Mouse (Mus musculus) heart, embryonic 10.5 days (tissue): ENCODE measurements around the gene Colq. TPM values are rescaled to one million over a fixed set of nuclear protein-coding genes. Genes with fewer than 3 reads are reported as not detected.

Experiments used
- DNase-seq: peaks from one replicate; pipeline ENCODE4 v3.0.0-alpha.2; 2017; ENCODE audit warnings: low spot score
- H3K27ac ChIP-seq: fragments of 300-500 bp; sonication (generic); 2 replicates; pipeline ENCODE4 v1.5.1; 2016; ENCODE audit warnings: mild to moderate bottlenecking
- H3K27me3 ChIP-seq: fragments of 300-500 bp; sonication (generic); 2 replicates; pipeline ENCODE4 v1.6.1; 2016; ENCODE audit warnings: mild to moderate bottlenecking; ENCODE audit not compliant: poor library complexity, insufficient read depth, severe bottlenecking
- H3K36me3 ChIP-seq: fragments of 300-500 bp; sonication (generic); 2 replicates; pipeline ENCODE4 v1.6.1; 2016; ENCODE audit warnings: mild to moderate bottlenecking, moderate library complexity
- H3K4me1 ChIP-seq: fragments of 300-500 bp; sonication (generic); 2 replicates; pipeline ENCODE4 v1.6.1; 2016; ENCODE audit warnings: mild to moderate bottlenecking
- H3K4me3 ChIP-seq: fragments of 300-500 bp; sonication (generic); 2 replicates; pipeline ENCODE4 v1.5.1; 2016; ENCODE audit warnings: mild to moderate bottlenecking, moderate library complexity
- H3K9me3 ChIP-seq: fragments of 300-500 bp; sonication (generic); 2 replicates; pipeline ENCODE4 v1.6.1; 2016; ENCODE audit warnings: mild to moderate bottlenecking, moderate library complexity
- WGBS: fragments of 180-500 bp; shearing (Covaris S2); methylation state at CpG from one replicate; pipeline ENCODE4 v1.1.7; 2016; 5-methylcytosine and 5-hydroxymethylcytosine counted together
- polyA plus RNA-seq: library from polyadenylated mRNA; unstranded; fragments of >200 nt; fragmentation: Nextera tagmentation; extraction: Ambion mirVana; gene quantifications from 2 replicates; pipeline ENCODE4 v1.2.1, GENCODE M21; 2016

The Colq gene
- polyA plus RNA-seq, 1 experiment from 2014 or later: 3.6 TPM

DNA sequence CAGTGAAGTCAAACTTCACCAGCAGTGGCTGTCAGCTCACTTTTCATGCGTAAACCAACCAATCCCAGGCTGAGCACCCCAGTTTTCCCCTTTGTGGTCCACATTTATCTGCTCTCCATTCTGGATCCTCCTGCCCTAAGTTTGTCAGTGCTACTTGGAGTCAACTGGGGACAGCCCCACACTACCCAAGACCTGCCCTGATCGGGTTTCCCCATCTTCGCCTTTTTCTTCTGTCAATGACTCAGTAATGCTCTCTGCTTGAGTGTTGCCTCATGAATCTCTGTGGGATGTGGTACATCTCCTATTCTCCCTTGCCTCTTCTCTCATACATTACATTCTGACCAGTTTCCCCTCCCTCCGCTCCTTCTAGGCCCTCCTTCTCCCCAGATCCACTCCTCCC is 6.3 kb upstream of the Colq start:
- DNase-seq: no peak
- H3K4me1 ChIP-seq: no peaks in the 10 kb centered on the region
- no peaks in the 10 kb centered on the region for H3K27me3 ChIP-seq
- no peak overlapping the region for H3K27ac ChIP-seq
- H3K9me3 ChIP-seq: no peaks in the 10 kb centered on the region
- WGBS: 91% methylated on average over 4 of the region's 4 CpGs
- no peak overlapping the region for H3K4me3 ChIP-seq
- H3K36me3 ChIP-seq: no peaks in the 10 kb centered on the region

DNA sequence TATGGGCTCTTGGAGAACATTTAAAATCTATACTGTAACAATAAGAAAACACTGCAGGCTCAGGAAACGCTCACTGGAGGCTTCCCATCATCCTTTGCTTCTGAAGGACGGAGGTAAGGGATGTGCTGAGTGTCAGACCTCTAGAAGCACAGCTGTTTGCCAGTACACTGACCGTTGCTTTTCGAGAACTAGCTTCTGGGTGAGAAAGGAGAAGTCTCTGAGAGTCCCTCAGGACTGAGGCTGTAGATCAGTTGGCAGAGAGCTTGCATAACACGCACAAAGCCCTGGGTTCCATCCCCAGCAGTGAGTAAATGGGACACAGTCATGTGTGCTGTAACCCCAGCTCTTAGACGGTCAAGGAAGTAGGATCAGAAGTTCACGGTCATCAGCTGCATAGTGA is 5.3 kb upstream of the Colq start:
- no peak for DNase-seq
- H3K4me1 ChIP-seq: no peaks in the 10 kb centered on the region
- no peak overlapping the region for H3K27ac ChIP-seq
- no peak overlapping the region for H3K4me3 ChIP-seq
- no peaks in the 10 kb centered on the region for H3K27me3 ChIP-seq
- no peaks in the 10 kb centered on the region for H3K9me3 ChIP-seq
- 80% methylated on average over 7 of the region's 7 CpGs for WGBS
- H3K36me3 ChIP-seq: no peaks in the 10 kb centered on the region

DNA sequence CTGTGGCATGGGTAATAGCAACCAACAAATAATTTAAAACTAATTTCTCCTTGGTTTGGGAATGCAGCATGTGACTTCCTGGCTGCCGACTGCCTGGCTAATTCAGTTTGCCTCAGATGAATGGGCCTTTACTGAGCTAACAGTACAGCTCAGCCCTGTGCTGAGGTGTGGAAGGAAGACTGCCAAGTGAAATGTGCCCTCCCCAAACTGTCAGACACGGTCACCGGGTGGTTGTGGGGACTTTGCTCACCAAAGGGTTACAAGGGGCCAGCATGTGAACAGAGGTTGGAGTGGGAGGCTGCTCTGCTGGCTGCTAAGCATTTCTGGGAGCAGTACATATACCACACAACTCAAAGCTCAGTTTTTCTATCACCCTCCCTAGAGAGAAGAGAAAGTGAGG is 3.5 kb upstream of the Colq start:
- Histone ChIP-seq H3K36me3 (no peaks in the 10 kb centered on the region), H3K4me1 (no peaks in the 10 kb centered on the region), H3K27ac (no peak overlapping the region), H3K9me3 (no peaks in the 10 kb centered on the region), H3K4me3 (no peak overlapping the region), H3K27me3 (no peaks in the 10 kb centered on the region)
- no peak for DNase-seq
- 84% methylated on average over 3 of the region's 3 CpGs for WGBS

DNA sequence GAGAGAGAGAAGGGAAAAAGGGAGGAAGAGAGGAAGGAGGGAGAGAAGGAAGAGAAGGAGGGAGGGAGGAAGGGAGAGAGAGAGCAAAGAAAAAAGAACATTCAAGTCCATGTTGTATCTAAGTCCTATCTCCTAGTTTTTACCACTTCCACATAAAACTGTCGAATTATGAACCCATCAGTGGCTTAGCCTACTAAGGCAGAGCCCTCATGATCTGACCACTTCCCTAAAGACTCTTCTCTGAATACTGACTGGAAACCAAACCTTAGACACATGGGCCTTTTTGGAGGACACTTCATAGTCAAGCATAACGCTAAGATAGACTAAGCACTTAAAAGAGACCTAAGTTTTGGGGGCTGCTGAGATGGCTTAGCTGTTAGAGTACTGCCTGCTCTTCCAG is 1.9 kb upstream of the Colq start:
- Histone ChIP-seq H3K9me3 (no peaks in the 10 kb centered on the region), H3K4me3 (no peak overlapping the region), H3K27ac (no peak overlapping the region), H3K4me1 (no peaks in the 10 kb centered on the region), H3K36me3 (no peaks in the 10 kb centered on the region), H3K27me3 (no peaks in the 10 kb centered on the region)
- WGBS: 75% methylated on average over 2 of the region's 2 CpGs
- no peak for DNase-seq

DNA sequence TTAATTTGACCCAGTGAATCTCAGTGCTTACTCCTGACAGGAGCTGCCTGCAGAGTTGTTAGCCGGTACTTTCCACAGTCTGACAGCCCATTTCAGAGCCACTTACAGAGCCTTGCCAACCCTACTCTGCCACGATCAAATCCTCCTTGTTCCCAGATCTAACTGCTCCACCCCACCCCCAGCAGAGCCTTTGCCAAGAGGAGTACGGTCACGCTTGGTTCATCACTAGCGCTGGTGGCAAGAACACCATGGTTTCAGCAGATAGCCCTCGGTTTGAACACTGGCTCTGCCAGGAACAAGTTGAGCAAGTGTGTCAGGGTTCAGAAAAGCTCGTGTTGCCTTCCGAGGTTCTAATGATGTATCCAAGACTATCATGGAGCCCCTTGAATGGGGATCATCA is 4.7 kb downstream of the Colq start:
- no peak for DNase-seq
- Histone ChIP-seq H3K9me3 (no peaks in the 10 kb centered on the region), H3K36me3 (no peaks in the 10 kb centered on the region), H3K4me3 (no peak overlapping the region), H3K27ac (no peak overlapping the region), H3K27me3 (no peaks in the 10 kb centered on the region; the same call in 1 of the 2 replicates), H3K4me1 (peaks cover 7% of the 10 kb centered on the region; the same call in 1 of the 2 replicates)
- WGBS: 85% methylated on average over 8 of the region's 8 CpGs

DNA sequence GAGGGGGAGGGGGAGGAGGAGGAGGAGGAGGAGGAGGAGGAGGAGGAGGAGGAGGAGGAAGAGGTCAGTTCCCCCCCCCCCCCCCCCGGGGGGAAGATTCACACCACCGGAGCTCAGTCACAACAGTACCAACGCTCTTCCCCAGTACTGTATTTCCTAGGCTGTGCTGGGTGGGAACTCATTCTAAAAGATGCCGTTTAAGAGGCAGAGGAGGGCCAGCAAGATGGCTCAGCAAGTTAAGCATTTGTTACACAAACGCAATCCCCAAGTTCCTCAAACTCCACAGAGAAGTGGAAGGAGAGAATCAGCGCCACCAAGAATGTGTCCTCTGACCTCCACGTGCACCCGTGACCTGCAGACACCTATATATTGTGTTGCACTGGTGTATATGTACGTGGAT is 8.1 kb downstream of the Colq start:
- H3K4me1 ChIP-seq: peaks cover 16% of the 10 kb centered on the region
- H3K4me3 ChIP-seq: no peak overlapping the region
- no peak overlapping the region for H3K27ac ChIP-seq
- no peak for DNase-seq
- H3K9me3 ChIP-seq: no peaks in the 10 kb centered on the region
- H3K27me3 ChIP-seq: no peaks in the 10 kb centered on the region; the same call in 1 of the 2 replicates
- H3K36me3 ChIP-seq: no peaks in the 10 kb centered on the region
- WGBS: 87% methylated on average over 8 of the region's 9 CpGs

DNA sequence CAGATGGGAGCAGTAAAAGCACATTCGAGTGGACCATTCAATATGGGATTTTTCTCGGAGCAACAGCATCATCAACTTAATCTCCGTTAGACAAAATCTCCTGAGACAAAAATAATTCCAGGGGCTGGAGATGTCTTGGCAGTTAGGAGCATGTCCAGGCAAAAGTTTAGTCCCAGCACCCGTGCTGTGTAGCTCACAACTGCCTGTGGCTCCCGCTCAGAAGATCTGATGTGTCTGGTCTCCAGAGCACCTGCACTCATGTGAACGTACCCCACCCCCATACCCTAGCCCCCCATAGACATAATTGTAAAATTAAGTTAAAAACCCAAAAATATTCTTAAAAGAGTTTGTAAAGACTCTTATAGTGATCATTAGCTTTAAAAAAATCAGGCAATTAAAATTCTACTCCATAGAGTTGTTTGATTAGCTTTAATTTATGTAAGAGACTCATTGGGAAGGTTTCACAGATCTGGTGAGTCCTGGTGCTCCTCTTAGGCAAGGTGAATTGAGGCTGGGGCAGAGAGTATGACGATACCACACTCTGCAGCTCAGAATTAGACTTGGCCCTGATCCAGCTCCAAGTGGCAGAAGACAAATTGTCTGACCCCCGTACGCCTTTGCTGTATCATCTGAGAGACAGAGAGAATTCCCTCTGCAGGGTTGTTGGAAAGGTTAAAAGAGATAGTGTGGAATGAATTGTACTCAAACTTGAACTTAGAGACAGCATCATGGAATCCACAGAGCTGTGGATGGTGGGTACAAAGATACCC is 13.0 kb downstream of the Colq start:
- Histone ChIP-seq H3K4me1 (peaks cover 45% of the 10 kb centered on the region), H3K27ac (peak overlapping the region; percentile 10; the same call in 1 of the 2 replicates), H3K4me3 (no peak overlapping the region), H3K36me3 (no peaks in the 10 kb centered on the region), H3K9me3 (no peaks in the 10 kb centered on the region), H3K27me3 (no peaks in the 10 kb centered on the region)
- 53% methylated on average over 9 of the region's 9 CpGs for WGBS
- DNase-seq: no peak

DNA sequence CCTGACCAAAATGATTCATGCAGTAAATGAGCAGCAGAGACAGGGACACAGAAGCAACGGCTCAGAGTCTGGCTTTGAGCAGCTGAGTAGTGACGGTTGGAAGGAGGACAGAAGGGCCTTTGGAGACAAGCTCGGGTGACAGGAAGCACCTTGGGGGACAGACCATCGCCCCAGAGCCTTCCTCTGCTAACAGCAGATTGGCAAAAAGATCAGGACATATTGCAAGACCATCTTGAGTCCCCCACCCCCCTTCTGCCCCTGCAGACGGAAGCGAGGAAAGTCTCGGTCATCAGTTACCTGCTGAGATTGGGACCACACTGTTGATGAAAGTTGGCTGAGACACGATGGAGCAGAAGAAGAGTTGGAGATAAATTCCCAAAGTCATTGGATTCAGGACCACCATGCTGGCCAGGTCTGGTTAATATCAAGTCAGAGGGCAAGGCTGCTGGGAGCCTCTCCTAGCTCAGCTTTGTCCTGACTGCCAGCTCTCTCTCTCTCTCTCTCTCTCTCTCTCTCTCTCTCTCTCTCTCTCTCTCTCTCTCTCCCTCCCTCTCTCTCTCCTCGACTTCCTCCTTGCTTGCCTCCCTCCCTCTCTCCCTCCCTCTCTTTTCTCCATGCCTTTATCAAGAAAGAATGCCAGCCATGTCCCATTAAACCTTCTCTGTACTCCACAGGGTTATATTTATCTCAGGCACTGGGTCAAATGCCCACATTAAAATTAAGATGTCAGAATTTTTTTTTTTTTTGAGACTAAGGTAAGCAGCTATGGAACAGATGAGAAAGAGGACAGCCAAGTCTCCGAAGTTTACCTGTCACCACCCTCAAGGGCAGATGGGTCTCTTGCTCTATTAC is 14.1 kb downstream of the Colq start:
- Histone ChIP-seq H3K27ac (peak overlapping the region; percentile 80; the same call in 1 of the 2 replicates), H3K4me1 (peaks cover 45% of the 10 kb centered on the region), H3K9me3 (no peaks in the 10 kb centered on the region), H3K36me3 (no peaks in the 10 kb centered on the region), H3K27me3 (no peaks in the 10 kb centered on the region), H3K4me3 (peak overlapping the region; percentile 38)
- 29% methylated on average over 10 of the region's 10 CpGs for WGBS
- DNase-seq: no peak

DNA sequence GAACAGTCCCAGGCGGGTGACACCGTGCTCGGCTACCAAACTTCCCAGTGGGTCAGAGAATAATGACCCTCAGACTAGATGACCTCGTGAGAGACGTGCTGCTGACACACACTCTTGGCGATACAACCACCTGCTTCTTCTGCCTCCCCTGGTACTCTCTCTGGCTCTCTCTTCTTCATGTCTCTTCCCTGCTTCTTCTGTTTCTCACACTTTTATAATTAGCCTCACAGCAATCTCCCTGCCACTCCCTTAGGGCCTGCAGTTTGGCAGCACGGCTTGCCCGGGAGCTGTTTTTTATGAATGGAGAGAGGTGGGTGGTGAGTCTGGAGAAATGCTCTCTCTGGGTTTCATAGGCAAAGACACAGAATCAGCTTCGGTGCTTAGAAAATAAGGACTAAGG is 15.3 kb downstream of the Colq start:
- Histone ChIP-seq H3K9me3 (no peaks in the 10 kb centered on the region), H3K4me1 (peaks cover 50% of the 10 kb centered on the region), H3K36me3 (no peaks in the 10 kb centered on the region), H3K27ac (peak overlapping the region; percentile 80), H3K27me3 (no peaks in the 10 kb centered on the region), H3K4me3 (peak overlapping the region; percentile 40)
- 62% methylated on average over 9 of the region's 9 CpGs for WGBS
- DNase-seq: no peak

DNA sequence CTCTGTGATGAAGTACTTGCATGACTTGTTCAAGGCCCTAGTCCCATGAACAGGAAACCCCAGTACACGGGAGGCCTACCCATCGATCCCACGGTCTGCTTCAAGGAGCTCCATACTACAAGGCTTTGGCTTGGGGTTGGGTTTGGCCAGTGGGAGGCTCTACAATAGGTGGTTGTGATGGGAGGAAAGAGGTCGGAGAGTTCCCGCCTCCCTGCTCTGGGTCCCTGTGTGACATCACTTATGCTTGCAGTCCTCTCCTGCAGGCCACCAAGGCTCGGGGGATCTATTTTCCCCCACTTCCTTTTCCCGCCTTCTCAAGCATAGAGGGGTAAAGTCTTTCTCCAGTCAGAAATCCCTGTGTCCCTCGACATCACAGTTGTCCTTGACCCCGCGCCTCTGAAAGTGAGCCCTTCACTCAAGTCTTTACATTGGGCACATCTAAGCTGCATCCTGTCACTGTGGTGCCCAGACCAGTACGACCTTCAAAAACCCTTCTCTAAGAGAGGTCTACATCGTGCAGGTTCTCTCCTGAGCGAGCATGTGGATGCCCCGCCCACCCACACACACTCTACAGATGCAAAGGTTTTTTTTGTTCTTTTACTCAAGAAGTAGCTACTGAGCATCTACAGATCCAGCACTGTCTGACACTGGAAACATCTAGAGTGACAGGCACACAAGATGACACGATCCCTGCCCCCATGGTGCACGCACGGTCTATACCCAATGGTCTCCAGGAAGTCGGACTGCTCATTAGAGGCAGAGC is 16.1 kb downstream of the Colq start:
- H3K36me3 ChIP-seq: no peaks in the 10 kb centered on the region
- 84% methylated on average over 18 of the region's 18 CpGs for WGBS
- peaks cover 58% of the 10 kb centered on the region for H3K4me1 ChIP-seq
- DNase-seq: no peak
- no peak overlapping the region for H3K4me3 ChIP-seq
- H3K27ac ChIP-seq: no peak overlapping the region
- no peaks in the 10 kb centered on the region for H3K27me3 ChIP-seq
- no peaks in the 10 kb centered on the region for H3K9me3 ChIP-seq

DNA sequence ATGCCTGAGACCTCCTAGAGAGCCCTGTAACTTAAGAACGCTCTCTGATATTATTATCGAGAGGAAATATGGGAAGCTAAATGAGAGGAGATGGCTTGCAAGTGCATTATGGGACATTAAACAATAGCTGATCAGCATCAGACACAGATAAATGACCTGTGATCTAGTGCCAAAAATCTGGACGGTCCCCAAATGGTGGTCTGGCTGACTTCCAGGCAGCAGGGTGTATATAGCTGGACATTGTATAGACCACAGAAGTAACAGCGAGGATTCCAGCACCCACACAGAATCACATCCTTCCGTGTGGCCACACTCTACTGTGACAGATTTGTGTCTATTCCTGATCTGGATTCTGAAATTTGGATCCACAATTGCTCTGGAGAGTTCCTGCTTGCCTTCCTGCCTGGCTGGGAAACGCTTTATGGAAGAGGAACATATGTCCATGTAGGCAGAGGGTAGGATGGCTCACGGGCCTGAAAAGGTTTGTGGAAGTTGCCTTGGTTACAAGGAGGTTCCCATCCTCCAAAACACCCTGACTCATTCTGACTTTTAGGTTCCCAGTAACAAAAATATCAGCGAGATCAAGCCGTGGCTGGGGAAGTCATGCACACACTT is 18.5 kb downstream of the Colq start:
- Histone ChIP-seq H3K36me3 (no peaks in the 10 kb centered on the region), H3K4me3 (no peak overlapping the region), H3K27ac (no peak overlapping the region), H3K4me1 (peaks cover 54% of the 10 kb centered on the region), H3K9me3 (no peaks in the 10 kb centered on the region), H3K27me3 (no peaks in the 10 kb centered on the region)
- no peak for DNase-seq
- 86% methylated on average over 9 of the region's 9 CpGs for WGBS

DNA sequence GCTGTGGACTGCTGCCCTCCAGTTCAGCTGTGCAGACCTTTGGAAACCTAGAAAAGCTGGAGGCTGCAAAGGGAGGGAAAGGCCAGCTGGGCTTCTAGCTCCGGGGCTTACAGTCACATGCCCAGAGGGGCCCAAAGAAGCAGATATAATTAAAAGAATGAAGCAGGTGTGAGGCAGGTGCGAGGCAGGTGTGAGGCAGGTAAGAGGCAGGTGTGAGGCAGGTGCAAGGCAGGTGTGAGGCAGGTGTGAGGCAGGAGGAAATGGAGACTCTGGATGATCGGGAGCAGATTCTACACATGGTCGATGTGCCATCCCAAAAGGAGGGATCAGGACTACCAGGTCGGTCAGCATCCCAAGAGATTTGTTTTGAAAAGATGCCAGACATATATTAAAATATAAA is 19.7 kb downstream of the Colq start:
- WGBS: 83% methylated on average over 5 of the region's 5 CpGs
- H3K4me1 ChIP-seq: peaks cover 41% of the 10 kb centered on the region
- DNase-seq: no peak

More for the DNA sequence above, 19.7 kb downstream of the Colq start:
- Histone ChIP-seq H3K9me3 (no peaks in the 10 kb centered on the region), H3K4me3 (no peak overlapping the region), H3K36me3 (no peaks in the 10 kb centered on the region), H3K27me3 (no peaks in the 10 kb centered on the region), H3K27ac (no peak overlapping the region)
